Mouse (Mus musculus) cortical plate, adult 2 months (tissue): ENCODE measurements around the gene Clk4. TPM values are rescaled to one million over a fixed set of nuclear protein-coding genes. Genes with fewer than 3 reads are reported as not detected.

Experiments
- H3K27ac ChIP-seq: fragments of 200-500 bp; 2 replicates; pipeline ENCODE4 v1.5.1; 2012; ENCODE audit warnings: low read length, control low read depth, inconsistent platforms; ENCODE audit not compliant: insufficient read depth
- H3K4me1 ChIP-seq: fragments of 200-500 bp; 2 replicates; pipeline ENCODE4 v1.6.1; 2011; ENCODE audit warnings: low read length; ENCODE audit not compliant: control insufficient read depth, insufficient read depth
- H3K4me3 ChIP-seq: fragments of 200-500 bp; 2 replicates; pipeline ENCODE4 v1.5.1; 2011; ENCODE audit warnings: mild to moderate bottlenecking, low read length, control low read depth; ENCODE audit not compliant: insufficient read depth
- CTCF ChIP-seq: fragments of 200-500 bp; IDR thresholded peaks from 2 replicates; pipeline ENCODE4 v1.5.1; 2011; ENCODE audit warnings: mild to moderate bottlenecking, control low read depth, low read length; ENCODE audit not compliant: insufficient read depth; ENCODE audit errors: extremely low read depth
- POLR2A ChIP-seq: fragments of 200-500 bp; IDR thresholded peaks from 2 replicates; pipeline ENCODE4 v1.6.1; 2011; ENCODE audit warnings: mild to moderate bottlenecking, low read length, control low read depth; ENCODE audit not compliant: insufficient read depth; ENCODE audit errors: extremely low read depth
- polyA plus RNA-seq: library from polyadenylated mRNA; depleted of rRNA; stranded (reverse); fragments of >200 nt; gene quantifications from 2 replicates; pipeline ENCODE4 v1.2.3, GENCODE M21; 2012; rRNA removed

Gene Clk4
- 190 and 194 TPM in 2 replicates for polyA plus RNA-seq

GRCm38 (mm10) chr11:51261680-51262219, at the start of gene Clk4:
TSS of gene Clk4 (plus strand) at chr11:51261730.
- H3K4me3 ChIP-seq, result peak within 1 kb of the TSS; percentile 62
- H3K27ac ChIP-seq, result peak within 1 kb of the TSS; percentile 2; the same call in 1 of the 2 replicates
- peaks cover 8% of the 10 kb centered on the region; the same call in 1 of the 2 replicates for H3K4me1 ChIP-seq
- TF ChIP-seq POLR2A (no peak), CTCF (no peak)

- Histone ChIP-seq H3K27ac (no peak overlapping the region), H3K4me1 (no peaks in the 10 kb centered on the region)
- TF ChIP-seq CTCF (no peak), POLR2A (no peak)
These were observed 47.5 kb upstream of the Clk4 start for GRCm38 (mm10) chr11:51214021-51214420.

DNA sequence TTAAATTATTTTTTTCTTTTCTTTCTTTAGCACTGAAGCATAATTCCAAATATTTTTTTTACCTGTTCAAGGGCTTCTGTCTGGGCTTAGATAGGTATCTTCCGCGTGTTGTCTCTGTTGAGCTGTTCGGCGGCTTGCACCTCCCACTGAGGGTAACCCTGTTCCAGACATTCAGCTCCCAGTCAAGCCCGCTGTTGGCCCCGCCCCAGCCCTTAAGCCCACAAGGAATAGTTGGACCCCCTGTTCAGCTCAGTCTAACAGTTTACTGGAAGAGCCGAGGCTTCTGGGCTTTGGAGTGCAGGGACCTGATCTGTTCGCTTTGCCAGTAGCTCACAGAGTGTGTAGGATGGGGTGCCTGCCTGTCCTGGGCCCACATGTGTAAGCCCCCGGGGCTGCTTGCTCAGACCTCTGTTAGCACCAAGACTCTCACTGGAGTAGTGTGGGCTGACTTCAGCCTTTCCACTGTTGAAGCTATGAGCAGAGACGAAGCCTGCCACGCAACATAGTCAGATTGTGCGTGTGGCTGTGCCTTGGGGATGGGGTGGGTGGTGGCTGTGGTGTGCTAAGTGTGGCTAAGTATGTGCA, 42.0 kb upstream of the Clk4 start:
- H3K27ac ChIP-seq, result no peak overlapping the region
- H3K4me1 ChIP-seq, result no peaks in the 10 kb centered on the region
- TF ChIP-seq CTCF, result no peak
- TF ChIP-seq POLR2A, result no peak
- H3K4me3 ChIP-seq, result no peak overlapping the region

More at GRCm38 (mm10) chr11:51214021-51214420, 47.5 kb upstream of the Clk4 start:
- H3K4me3 ChIP-seq, result no peak overlapping the region

DNA sequence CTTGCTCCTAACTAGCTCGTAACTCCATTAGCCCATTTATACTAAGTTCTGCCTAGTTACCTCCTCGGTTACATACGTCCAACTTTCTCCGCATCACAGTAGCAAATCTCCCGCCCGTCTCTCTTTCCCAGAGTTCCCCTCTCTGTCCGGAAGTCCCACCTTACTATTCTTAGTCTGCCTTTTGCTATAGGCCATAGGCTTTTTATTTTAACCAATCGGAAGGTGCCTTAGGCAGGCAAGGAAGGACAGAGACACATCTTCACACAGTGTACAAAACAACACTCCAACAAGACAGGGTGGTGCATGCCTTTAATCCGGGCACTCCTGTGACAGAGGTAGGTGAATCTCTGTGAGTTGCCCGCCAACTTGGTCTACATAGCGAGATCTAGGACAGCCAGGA, 41.2 kb upstream of the Clk4 start, which contains the start of gene Gm12569:
Gm12569 (plus strand) TSS at position 166 of the 400 bp plus-strand sequence.
- no peak within 1 kb of the TSS for H3K27ac ChIP-seq
- TF ChIP-seq POLR2A (no peak), CTCF (no peak)

DNA sequence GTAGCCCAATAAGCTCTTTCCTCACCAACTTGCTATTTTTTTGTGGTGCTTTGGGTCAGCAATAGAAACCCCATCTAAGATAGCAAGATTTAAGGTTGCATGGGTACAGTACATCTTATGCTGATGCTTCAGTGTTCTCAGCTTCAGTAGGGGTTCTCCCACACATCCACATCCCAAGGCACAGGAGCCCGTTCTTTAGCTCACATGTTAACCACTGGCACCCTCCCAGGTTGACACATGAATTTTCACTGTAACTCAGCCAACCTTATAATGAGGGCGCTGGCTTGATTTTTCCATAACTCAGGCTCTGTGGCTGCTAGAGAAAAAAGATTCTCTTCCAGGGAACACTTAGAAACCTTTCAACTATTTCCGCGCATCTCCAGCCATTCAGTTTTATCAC, 34.4 kb upstream of the Clk4 start:
- TF ChIP-seq POLR2A (no peak), CTCF (no peak)
- Histone ChIP-seq H3K4me1 (no peaks in the 10 kb centered on the region), H3K4me3 (no peak overlapping the region), H3K27ac (no peak overlapping the region)

More for the DNA sequence above, 41.2 kb upstream of the Clk4 start, which contains the start of gene Gm12569:
- Histone ChIP-seq H3K4me1 (no peaks in the 10 kb centered on the region), H3K4me3 (no peak within 1 kb of the TSS)

GRCm38 (mm10) chr11:51234626-51235025, 26.9 kb upstream of the Clk4 start:
- H3K4me1 ChIP-seq, result no peaks in the 10 kb centered on the region

DNA sequence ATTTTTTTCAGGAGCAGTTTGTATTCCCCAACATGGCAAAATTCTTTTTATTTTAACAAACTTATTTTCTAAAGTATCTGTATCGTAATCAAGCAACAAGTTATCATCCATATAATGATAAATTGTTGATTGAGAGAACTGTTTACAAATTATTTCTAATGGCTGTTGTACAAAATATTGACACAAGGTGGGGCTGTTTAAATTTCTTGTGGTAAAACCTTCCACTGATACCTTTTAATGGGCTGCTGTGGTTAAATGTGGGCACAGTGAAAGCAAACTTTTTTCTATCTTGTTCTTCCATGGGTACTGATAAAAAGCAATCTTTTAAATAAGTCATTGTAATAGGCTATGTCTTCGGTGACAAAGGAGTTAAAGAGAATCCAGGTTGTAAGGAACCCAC, 18.6 kb upstream of the Clk4 start:
- Histone ChIP-seq H3K27ac (no peak overlapping the region), H3K4me3 (no peak overlapping the region), H3K4me1 (no peaks in the 10 kb centered on the region)
- TF ChIP-seq POLR2A (no peak), CTCF (no peak)

More at GRCm38 (mm10) chr11:51234626-51235025, 26.9 kb upstream of the Clk4 start:
- TF ChIP-seq CTCF (no peak), POLR2A (no peak)
- H3K4me3 ChIP-seq, result no peak overlapping the region
- H3K27ac ChIP-seq, result no peak overlapping the region

- Histone ChIP-seq H3K4me1 (no peaks in the 10 kb centered on the region), H3K27ac (no peak overlapping the region), H3K4me3 (no peak overlapping the region)
- TF ChIP-seq CTCF, result no peak
- TF ChIP-seq POLR2A, result no peak
These were observed 4.5 kb upstream of the Clk4 start for GRCm38 (mm10) chr11:51257006-51257405.

- peak within 1 kb of the TSS; percentile 93 for H3K27ac ChIP-seq
- TF ChIP-seq CTCF, result no peak
- peak; percentile 97 for TF ChIP-seq POLR2A
- peaks cover 8% of the 10 kb centered on the region; the same call in 1 of the 2 replicates for H3K4me1 ChIP-seq
- H3K4me3 ChIP-seq, result peak within 1 kb of the TSS; percentile 62
These were observed 1.1 kb downstream of the Clk4 start, which contains the start of gene BC049762 for GRCm38 (mm10) chr11:51262342-51263285. TSS of gene BC049762 (minus strand) at chr11:51263046.
